Mouse (Mus musculus) liver, adult 2 months (tissue): ENCODE measurements around the gene Tmem91.

Experiments used
- CTCF ChIP-seq: fragments of 200-500 bp; IDR thresholded peaks from 2 replicates; pipeline ENCODE4 v1.5.1; 2011; ENCODE audit warnings: low read depth, low read length, control low read depth
- POLR2A ChIP-seq: fragments of 200-500 bp; IDR thresholded peaks from 2 replicates; pipeline ENCODE4 v1.6.1; 2011; ENCODE audit warnings: low read length, control low read depth; ENCODE audit not compliant: insufficient read depth; ENCODE audit errors: extremely low read depth

DNA sequence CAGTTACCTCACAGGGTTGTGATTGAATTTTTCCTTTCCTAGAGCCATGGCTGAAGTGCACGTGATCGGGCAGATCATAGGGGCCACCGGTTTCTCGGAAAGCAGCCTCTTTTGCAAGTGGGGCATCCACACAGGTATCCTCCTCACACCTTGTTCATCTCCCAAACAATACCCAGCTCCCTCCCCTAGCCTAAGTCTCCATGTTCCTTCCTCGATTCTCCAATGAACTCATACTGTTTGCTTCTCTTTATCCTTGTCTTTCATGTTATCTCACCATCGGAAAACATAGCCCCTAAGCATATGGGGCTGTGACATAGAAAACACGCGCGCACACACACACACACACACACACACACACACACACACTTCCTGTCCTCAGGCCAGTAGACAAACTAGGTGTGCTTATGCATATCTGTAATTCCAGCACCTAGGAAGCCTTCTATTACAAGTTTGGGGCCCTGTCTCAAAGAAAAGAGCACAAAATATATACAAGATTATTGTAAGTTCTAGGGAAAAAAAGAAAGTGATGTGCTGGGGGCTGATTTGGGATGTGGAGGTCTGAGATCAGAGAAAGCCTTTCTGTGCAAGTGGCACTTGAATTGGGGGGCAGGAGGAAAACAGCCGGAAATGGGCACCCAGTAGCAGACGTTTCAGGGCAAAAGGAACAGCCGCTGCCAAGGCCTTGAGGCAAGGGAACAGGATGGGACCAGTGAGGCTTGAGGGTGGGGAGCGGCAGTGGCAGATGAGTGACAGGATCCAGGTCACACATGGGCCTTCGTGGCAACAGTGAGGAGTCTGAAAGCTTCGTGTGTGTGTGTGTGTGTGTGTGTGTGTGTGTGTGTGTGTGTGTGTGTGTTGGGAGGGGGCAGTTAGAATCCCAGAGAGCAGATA lies 6.6 kb upstream of the Tmem91 start:
- no peak for TF ChIP-seq CTCF
- no peak for TF ChIP-seq POLR2A
